Mouse (Mus musculus) adrenal gland, postnatal 4 days (tissue): Measurements from ENCODE around the gene Pald1. TPM values are rescaled to one million over a fixed set of nuclear protein-coding genes. Genes with fewer than 3 reads are reported as not detected.
A peak's percentile ranks its signal among the peaks of the same experiment; 100 is the strongest.

Experiments
- DNase-seq, 2 experiments: peaks; one replicate each; pipeline ENCODE4 v3.0.0; 2021 to 2022; ENCODE audit warnings: low spot score in 2 of 2, mixed read lengths in 2 of 2
- total RNA-seq, 2 experiments: library from RNA; stranded (reverse); gene quantifications; 2 replicates each; pipeline ENCODE4 v1.2.3; 2021

The Pald1 gene
- total RNA-seq, 2 experiments from 2014 or later = 34.5 to 35.9 TPM

- DNase-seq = no peak
Observed at GRCm38 (mm10) chr10:61336592-61336991, 46.7 kb downstream of the Pald1 start.

DNA sequence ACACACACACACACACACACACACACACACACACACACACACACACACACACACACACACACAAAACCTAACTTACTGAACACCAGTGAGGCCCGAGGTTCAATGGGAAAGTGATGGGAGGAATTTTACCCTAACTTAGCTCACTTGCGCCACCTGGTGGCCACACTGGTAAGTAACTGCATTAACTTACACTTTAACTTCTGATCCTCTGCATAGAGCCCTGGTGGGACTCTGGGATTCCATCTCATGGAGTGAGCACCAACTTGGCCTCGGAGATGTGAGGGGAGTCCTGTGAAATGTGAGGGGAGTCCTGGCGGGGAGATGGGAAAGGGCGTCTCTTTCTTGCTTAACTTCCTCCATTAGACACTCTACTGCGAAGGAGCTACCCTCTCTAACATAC, 47.2 kb downstream of the Pald1 start:
- DNase-seq = peak; percentile 53 to 59

DNA sequence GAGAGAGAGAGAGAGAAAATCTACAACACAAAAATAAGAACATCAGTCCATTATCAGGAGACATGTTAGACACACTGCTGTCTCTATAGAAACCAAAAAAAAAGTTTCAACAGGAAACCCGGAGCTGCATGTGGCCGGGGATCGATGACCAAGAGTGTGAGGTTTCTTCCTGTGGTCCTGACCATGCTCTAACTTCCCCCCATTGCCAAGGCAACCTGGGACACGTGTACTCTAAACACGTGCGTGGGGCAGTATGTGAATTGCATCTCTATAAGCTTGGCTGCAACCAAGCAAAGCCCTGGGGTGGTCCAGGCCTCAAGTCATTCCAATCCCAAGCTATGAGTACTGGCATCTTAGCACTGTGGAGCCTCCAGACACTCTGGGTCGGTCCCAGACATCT, 48.8 kb downstream of the Pald1 start:
- DNase-seq = no peak

DNA sequence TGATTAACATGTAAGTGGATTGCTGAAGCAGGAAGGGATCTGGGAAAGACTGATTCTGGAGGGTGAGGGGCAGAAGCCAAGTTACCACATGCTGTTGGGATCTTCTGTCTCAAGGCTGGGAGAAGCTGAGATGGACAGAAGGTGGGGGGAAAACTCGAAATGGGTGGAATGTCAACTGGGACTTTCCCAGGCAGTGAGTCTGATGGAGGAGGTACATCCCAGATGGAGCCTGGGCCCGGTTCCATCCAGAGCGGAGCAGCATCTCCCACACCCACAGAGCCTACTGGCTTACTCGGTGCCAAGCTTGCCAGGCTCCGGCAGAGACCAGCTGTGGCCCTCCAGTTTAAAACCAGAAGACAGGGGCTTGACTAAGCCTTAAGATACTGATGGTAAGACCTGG, 52.3 kb downstream of the Pald1 start:
- DNase-seq = no peak

DNA sequence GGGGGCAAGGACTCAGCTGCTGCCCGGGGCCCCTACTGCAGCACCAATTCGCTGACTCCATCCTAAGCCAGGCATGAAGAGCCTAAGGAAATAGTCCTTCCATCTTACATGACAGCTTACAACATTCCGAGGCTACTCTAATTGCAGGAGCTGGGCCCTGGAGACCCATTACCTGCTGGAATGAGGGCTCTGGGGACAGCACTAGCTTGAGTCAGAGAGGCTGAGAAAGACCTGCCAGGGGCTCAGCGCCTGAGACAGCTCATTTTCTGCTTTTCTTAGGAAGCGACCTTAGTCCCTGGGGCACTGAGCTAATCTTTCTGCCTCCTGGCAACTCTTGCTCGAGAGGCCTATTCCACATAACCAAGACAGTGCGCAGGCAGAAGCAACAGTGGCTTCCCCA, 54.4 kb downstream of the Pald1 start:
- no peak for DNase-seq

DNA sequence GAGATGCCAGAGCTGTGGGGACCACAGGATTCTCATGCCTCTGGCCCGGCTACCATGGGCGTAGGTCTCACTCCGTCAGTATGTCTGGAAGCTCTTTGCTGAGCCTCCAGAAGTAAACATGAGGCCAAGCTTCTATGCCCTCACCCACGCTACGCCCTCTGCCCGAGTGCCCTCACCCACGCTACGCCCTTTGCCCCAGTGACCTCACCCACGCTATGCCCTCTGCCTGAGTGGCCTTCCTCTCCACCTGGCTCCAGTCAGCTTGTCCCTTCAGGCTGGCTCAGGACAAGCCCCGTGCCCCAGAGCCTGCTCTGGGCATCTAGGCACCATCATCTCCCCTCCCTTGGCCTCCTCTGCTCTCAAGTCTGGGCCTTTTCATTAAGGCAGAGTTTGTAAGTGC, 55.8 kb downstream of the Pald1 start:
- no peak for DNase-seq

- DNase-seq = no peak
Observed at GRCm38 (mm10) chr10:61325782-61326328, 57.5 kb downstream of the Pald1 start.

GRCm38 (mm10) chr10:61324717-61325116, 58.6 kb downstream of the Pald1 start:
- no peak for DNase-seq

GRCm38 (mm10) chr10:61318527-61318926, 64.8 kb downstream of the Pald1 start:
- DNase-seq = no peak

DNA sequence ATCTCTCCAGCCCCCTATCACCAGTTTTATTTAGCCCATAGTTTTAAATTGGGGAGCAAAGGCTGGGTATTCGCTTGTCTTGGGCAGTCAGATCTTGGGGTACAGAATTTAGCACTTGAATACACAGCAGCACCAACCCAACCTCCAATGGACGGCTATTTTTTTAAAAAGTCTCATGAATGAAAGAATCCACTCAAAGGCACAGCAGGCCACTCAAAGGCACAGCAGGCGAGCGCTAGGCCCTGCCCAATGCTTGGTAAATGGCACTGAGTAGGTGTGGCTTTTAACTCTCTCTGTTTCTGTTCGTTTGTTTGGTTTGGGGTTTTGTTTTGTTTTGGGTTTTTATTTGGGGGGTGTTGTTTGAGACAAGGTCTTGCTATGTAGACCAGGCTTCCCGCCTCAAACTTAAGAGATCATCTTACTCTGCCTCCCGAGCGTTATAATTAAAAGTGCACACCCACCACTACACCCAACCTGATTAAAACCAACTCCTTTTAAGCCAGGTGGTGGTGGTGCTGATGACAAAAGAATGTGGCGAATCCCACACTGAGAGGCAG, 67.9 kb downstream of the Pald1 start:
- no peak for DNase-seq

GRCm38 (mm10) chr10:61313750-61314149, 69.6 kb downstream of the Pald1 start:
- DNase-seq = no peak

DNA sequence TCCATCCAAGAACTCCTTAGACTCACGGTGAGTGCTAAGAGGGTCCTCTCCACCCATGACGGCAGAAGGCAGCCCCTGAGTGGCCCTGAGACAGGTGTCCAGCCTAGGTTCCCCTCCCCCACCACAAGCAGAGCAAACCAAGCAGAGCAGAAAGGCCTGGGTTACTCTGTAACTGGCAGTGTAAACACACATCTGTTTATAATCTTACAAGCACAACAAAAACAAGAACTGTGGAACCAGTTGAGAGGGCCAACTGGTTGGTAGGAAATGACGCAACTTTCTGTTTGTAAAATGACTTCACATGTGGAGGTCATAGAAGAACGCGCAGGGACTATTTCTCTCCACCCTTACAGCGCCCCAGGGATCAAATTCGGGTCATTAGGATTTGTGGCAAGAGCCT, 70.6 kb downstream of the Pald1 start:
- DNase-seq = no peak

- no peak for DNase-seq
Observed at GRCm38 (mm10) chr10:61312159-61312558, 71.2 kb downstream of the Pald1 start.

DNA sequence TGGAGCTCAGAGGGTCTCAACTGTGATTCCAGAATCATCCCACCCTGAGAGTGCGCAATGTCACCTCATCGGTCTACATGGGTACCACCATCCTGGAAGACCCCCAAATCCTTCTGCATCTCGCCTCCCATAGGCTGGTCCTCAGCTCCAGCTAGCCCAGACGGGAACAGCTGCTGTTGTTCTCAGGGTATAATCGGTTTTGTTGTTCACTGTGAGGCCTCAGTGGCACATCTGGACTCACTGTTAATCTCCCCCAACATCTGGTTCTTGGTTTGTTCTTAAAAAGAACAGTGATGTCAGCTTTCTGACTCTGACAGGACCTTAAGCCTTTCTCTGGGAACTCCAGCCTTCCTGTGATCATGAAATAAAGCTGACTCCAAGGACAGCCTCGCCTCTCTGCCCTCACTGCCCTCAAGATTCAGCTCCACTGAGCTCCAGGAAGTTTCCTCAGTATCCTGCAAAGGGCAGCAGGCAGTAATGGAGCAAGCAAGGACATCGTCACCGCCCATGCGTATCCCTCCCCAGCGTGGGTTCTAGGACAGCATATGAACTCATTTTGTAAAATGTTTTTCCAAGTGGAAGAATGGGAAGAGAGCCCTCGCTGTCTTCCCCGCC, 74.5 kb downstream of the Pald1 start:
- no peak for DNase-seq

DNA sequence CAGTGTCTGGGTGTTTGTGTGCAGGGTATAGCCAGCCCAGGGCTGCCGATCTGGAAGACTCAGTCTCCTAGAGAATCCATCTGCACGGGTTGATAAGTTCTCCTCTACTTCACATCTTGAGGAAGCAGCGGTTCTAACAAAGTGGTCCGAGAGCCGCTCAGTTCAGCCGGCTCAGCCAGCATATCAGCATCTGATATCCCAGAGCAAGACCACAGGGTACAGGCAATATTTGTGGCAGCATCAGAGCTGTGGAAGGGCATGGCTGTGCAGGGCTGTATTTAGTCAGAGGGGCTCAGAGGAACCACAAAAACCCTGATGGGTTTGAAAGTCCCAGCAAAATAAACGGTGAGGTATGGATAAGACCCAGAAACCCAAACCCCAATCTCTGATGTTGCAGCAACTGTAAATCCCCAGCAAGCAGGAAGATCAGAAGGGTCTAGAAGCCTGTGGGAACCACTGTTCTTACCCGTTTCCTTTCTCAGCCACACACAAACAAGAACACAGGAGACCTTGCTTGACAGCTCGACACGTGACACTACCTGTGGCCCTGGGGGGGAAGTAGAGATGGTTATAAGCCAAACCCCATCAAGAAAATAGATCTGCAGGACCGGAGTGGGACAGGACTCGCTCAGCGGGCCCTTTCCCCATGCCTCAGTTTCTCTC, 77.3 kb downstream of the Pald1 start:
- DNase-seq = no peak

DNA sequence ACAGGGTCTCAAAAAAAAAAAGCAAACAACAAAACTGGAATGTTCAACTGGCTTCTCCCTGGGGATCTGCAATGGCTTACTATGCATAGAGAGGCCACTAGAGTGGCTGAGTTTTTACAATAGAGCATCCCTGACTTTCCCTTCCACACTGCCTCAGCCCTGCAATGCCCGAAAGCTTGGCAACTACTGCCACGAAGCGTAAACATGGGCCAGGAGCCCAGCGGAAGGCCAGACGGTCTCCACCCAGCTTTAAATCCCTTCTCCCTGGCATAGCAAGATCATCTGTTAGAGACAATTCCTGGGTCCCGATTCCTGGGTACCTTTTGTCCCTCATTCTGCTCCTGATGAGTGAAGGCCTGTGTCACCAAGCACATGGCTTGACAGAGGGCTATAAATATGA, 79.3 kb downstream of the Pald1 start:
- DNase-seq = no peak

- no peak for DNase-seq
Observed at GRCm38 (mm10) chr10:61300996-61301395, 82.3 kb downstream of the Pald1 start.

DNA sequence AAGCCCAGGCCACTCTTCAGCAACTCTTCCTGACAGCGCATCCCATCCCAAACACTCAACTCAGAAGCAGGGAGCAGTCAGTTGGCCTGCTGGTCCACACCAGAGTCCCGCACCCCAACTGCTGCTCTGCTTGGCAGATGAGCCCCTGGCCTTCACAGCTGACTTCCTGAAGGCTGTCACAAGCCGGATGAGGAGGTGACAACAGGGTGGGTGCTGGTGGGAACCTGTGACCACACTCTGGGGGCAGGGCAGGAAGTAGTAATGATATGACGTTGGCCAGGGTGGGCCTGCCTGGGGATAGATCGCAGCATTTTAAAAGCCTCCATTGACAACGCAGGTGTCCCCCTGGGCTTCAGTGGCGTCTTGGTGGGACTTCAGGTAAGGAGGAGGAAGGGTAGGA, 85.9 kb downstream of the Pald1 start, which contains the start of gene Prf1:
TSS of gene Prf1 (plus strand) at position 357 of the 400 bp plus-strand sequence.
- no peak for DNase-seq

DNA sequence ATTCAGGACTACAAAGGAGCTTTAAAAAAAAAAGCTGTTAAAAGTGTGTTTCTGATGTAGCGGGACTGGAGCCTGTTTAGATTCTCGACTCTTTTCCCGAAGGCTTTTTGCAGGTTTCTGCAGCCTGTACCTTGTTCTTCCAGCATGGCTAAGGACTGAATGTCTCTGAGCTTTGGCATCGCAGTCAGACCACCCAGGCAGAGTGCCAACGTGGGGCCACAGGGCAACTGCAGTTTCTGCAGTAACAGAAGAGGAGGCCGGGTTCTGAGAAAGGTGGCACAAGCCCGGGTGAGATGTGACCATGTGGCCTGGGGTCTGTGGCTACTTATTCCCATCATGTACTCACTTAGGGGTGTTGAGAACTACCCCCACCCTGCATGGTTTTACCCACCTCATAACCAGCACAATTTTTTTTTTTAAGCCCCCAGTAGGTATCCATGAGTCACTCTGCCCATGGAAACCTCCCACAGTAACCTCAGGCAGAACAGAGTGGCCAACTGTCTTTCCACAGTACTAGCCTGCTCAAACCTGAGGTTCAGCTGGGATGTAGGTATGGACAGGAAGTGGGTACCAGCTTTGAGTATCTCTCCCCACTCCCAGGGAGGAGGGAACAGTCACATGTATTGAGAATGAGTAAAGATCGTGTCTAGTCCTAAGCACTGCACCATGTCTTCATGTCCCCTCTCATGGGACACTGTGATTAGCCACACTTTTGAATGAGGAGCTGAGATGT, 86.5 kb downstream of the Pald1 start:
- DNase-seq = no peak

DNA sequence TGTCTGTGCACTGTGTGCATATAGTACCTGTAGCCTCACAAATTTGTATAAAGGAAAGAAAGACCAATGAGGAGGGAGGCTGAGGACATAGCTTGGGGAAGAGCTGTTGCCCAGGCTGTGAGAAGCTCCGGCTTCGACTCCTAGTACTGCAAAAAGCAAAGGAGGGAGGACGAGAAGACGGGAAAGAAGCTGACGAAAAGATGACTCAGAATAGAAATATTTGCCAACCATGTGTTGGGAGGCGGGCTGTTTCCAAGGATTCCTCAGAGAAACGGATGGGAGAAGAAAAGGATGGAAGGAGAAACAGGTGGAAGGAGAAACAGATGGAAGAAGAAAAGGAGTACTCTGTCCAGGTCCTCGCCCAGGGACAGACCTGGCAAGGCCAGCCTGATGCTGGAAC, 89.1 kb downstream of the Pald1 start:
- DNase-seq = no peak

GRCm38 (mm10) chr10:61290479-61290878, 92.9 kb downstream of the Pald1 start:
- DNase-seq = no peak

- DNase-seq = no peak
Observed at GRCm38 (mm10) chr10:61290016-61290415, 93.3 kb downstream of the Pald1 start.
